In the genomic region with DNA sequence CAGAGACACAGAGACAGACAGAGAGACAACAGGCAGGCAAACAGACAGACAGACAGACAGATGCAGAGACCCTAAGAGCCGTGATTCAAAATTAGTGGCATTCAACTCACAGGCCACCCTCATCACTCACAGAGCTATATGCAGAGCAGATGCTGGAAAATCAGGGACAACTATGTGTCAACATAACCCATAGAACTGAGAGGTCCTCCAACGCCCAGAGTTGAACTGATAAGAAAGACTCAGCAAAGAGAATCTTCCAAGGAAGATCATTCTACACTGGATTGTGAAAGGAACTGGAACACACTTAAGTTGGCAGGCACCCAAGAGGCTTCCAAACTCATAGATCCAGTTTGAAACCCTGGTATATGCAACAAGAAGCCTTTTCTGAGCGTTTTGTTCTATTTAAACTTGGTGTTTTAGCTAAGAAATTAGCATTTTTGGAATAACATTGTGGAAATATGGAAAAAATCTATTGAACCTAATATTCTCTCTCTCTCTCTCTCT, we compare ENCODE assay signal across 24 mouse cellular contexts.
A peak's percentile ranks its signal among the peaks of the same experiment; 100 is the strongest.
DNase-seq lines count a peak whose midpoint lies in the region; ATAC-seq and TF ChIP-seq lines count a peak whose summit lies in the region.
"Had no signal": no experiment of that assay in that cellular context is flagged by ENCODE, and none has a peak within 500 bp of the region (broad histone marks: within the 10 kb centered on the region; RNA-seq: fewer than 3 reads in every experiment).

No protein-coding gene starts in this region.

- no peak for TF ChIP-seq EP300 in lung, postnatal 0 days (IDR thresholded peaks at IDR 0.05)

- H3K4me2 ChIP-seq in lung, postnatal 0 days (replicated peaks; ENCODE audit: low read depth, low read length): no peak overlapping the region
- H3K4me2 ChIP-seq: embryonic facial prominence, embryonic 12.5 days; forebrain, embryonic 13.5 days; heart, embryonic 13.5 days; hindbrain, embryonic 12.5 days had no signal

- no peak overlapping the region for H3K9ac ChIP-seq in liver, adult 2 months (ENCODE audit: low read depth, low read length)
- no peak overlapping the region for H3K9ac ChIP-seq in lung, postnatal 0 days (replicated peaks; ENCODE audit: low read depth)
- H3K9ac ChIP-seq: embryonic facial prominence, embryonic 12.5 days; forebrain, embryonic 13.5 days; forebrain, postnatal 0 days; heart, embryonic 13.5 days; hindbrain, embryonic 12.5 days had no signal

- 60% methylated on average over 3 of the region's 3 CpGs for WGBS in liver, adult 2 months
- whole genome bisulfite sequencing in lung, postnatal 0 days: 20% methylated on average over 3 of the region's 3 CpGs

- TF ChIP-seq POLR2A in liver, adult 2 months (IDR thresholded peaks at IDR 0.05; ENCODE audit: extremely low read depth, insufficient read depth, low read length): no peak

- TF ChIP-seq CTCF in liver, adult 2 months (IDR thresholded peaks at IDR 0.05; ENCODE audit: low read depth, low read length): no peak
- no peak for TF ChIP-seq CTCF in lung, postnatal 0 days (IDR thresholded peaks at IDR 0.05)

- no peaks in the 10 kb centered on the region for H3K4me1 ChIP-seq in liver, adult 2 months (ENCODE audit: control insufficient read depth, insufficient read depth, low read length)
- no peaks in the 10 kb centered on the region for H3K4me1 ChIP-seq in lung, postnatal 0 days (ENCODE audit: insufficient read depth, low read depth, low read length)
- H3K4me1 ChIP-seq: embryonic facial prominence, embryonic 12.5 days; hindbrain, embryonic 12.5 days had no signal

- H3K27me3 ChIP-seq in liver, adult 2 months (ENCODE audit: control insufficient read depth, insufficient read depth, low read length): no peaks in the 10 kb centered on the region
- peaks cover 6% of the 10 kb centered on the region; the same call in 1 of the 2 replicates for H3K27me3 ChIP-seq in lung, postnatal 0 days (replicated peaks; ENCODE audit: insufficient read depth, low read length)
- H3K27me3 ChIP-seq: embryonic facial prominence, embryonic 12.5 days; forebrain, embryonic 13.5 days; heart, embryonic 13.5 days; hindbrain, embryonic 12.5 days had no signal

- DNase-seq in liver, adult 2 months (ENCODE audit: extremely low read depth, low read depth, low spot score): peak; percentile 24
- DNase-seq in liver: no peak
- DNase-seq in lung, postnatal 0 days (ENCODE audit: low spot score): peak; percentile 68
- DNase-seq in lung, postnatal 10 days: no peak
- peak; percentile 56 for DNase-seq in adipocyte (ENCODE audit: low spot score)
- peak; percentile 6 for DNase-seq in gonadal fat pad, adult 2 months (ENCODE audit: low read depth)
- no peak for DNase-seq in adrenal gland, postnatal 25 days
- DNase-seq: adrenal gland, postnatal 14 days; B cell, adult 2 months; cerebellum, adult 11 months; cerebellum, adult 8-10 months; cerebellum, postnatal 14 days; embryo, embryonic 11 days; forebrain, postnatal 0 days; gastrocnemius, postnatal 14 days; heart, postnatal 36 days had no signal

- H3K27ac ChIP-seq in liver, adult 2 months (replicated peaks; ENCODE audit: insufficient read depth, low read depth, low read length): no peak overlapping the region
- H3K27ac ChIP-seq in lung, postnatal 0 days (ENCODE audit: low read length): no peak overlapping the region
- H3K27ac ChIP-seq: embryonic facial prominence, embryonic 12.5 days; forebrain, embryonic 13.5 days; hindbrain, embryonic 12.5 days had no signal

- H3K4me3 ChIP-seq in liver, adult 2 months (ENCODE audit: insufficient read depth, low read depth, low read length): no peak overlapping the region
- H3K4me3 ChIP-seq in lung, postnatal 0 days (ENCODE audit: low read depth, low read length): no peak overlapping the region
- H3K4me3 ChIP-seq: embryonic facial prominence, embryonic 12.5 days; forebrain, embryonic 13.5 days; heart, embryonic 13.5 days; hindbrain, embryonic 12.5 days had no signal

- H3K79me2 ChIP-seq in liver, adult 2 months (ENCODE audit: control insufficient read depth, insufficient read depth, low read length): no peaks in the 10 kb centered on the region

- H3K9me3 ChIP-seq in lung, postnatal 0 days (ENCODE audit: low read length): no peaks in the 10 kb centered on the region
- H3K9me3 ChIP-seq: embryonic facial prominence, embryonic 12.5 days; forebrain, embryonic 13.5 days; G1E; heart, embryonic 13.5 days; hindbrain, embryonic 12.5 days had no signal

- peak; percentile 16; the same call in 1 of the 2 replicates for ATAC-seq in lung, postnatal 0 days
- ATAC-seq: CD4-positive, CD25-positive, alpha-beta regulatory T cell, adult 4 months; forebrain, embryonic 13.5 days; forebrain, postnatal 0 days; hindbrain, embryonic 16.5 days; inflammation-experienced regulatory T-cells, adult 6 months had no signal

- H3K36me3 ChIP-seq in liver, adult 2 months (ENCODE audit: control insufficient read depth, insufficient read depth, low read length): no peaks in the 10 kb centered on the region
- H3K36me3 ChIP-seq in lung, postnatal 0 days (ENCODE audit: insufficient read depth, low read length): no peaks in the 10 kb centered on the region
- H3K36me3 ChIP-seq: embryonic facial prominence, embryonic 12.5 days; G1E; heart, embryonic 13.5 days; hindbrain, embryonic 12.5 days had no signal

Comparison
In these comparisons a context has a peak if more than half of its experiments do, and no peak if none do; other contexts are left out.
1. DNase-seq: peak in liver, adult 2 months (single experiment), lung, postnatal 0 days (single experiment), adipocyte (single experiment) and gonadal fat pad, adult 2 months (single experiment); none in liver (single experiment), lung, postnatal 10 days (single experiment) and adrenal gland, postnatal 25 days (single experiment).